Mouse (Mus musculus): Measurements from ENCODE around the gene Olfr178. TPM values are rescaled to one million over a fixed set of nuclear protein-coding genes. Genes with fewer than 3 reads are reported as not detected.

The Olfr178 gene
- polyA plus RNA-seq (2012; fragmentation: generic; extraction: Trizol): not detected
- long read RNA-seq, experiment 1: 0 reads
- long read RNA-seq, experiment 2: 0 reads

- Histone ChIP-seq H3ac (ENCODE audit: control insufficient read depth, insufficient read length, low read depth) (no peak within 1 kb of the TSS), H3K27me3 (ENCODE audit: control insufficient read depth, insufficient read depth, insufficient read length) (no peaks in the 10 kb centered on the region), H3K79me3 (ENCODE audit: low read depth) (no peaks in the 10 kb centered on the region), H3K36me3 (ENCODE audit: control insufficient read depth, insufficient read depth) (no peaks in the 10 kb centered on the region), H3K79me2 (ENCODE audit: control insufficient read depth, insufficient read depth) (no peaks in the 10 kb centered on the region), H3K4me3 (ENCODE audit: insufficient read depth, poor library complexity, severe bottlenecking) (no peak within 1 kb of the TSS)
- TF ChIP-seq MYOD1 (IDR thresholded peaks at IDR 0.05; ENCODE audit: control insufficient read depth, insufficient read length, low read depth) (no peak), MAX (IDR thresholded peaks at IDR 0.05) (no peak), USF1 (IDR thresholded peaks at IDR 0.05; ENCODE audit: low read depth) (no peak), CEBPB (IDR thresholded peaks at IDR 0.05; ENCODE audit: low read depth) (no peak), FOSL1 (IDR thresholded peaks at IDR 0.05; ENCODE audit: insufficient read depth, low read length, poor library complexity, severe bottlenecking) (no peak), CTCF (IDR thresholded peaks at IDR 0.05; ENCODE audit: control insufficient read depth, insufficient read depth, insufficient read length) (no peak), MYOG (IDR thresholded peaks at IDR 0.05; ENCODE audit: control insufficient read depth, extremely low read depth, insufficient read length) (no peak)
Measured at GRCm38 (mm10) chr16:58891963-58892362, at the start of gene Olfr178. TSS of gene Olfr178 (minus strand) at chr16:58892063.

- H3K27me3 ChIP-seq (ENCODE audit: control insufficient read depth, insufficient read depth, insufficient read length): no peaks in the 10 kb centered on the region
- no peak within 1 kb of the TSS for H3ac ChIP-seq (ENCODE audit: control insufficient read depth, insufficient read length, low read depth)
- H3K4me3 ChIP-seq (ENCODE audit: insufficient read depth, poor library complexity, severe bottlenecking): no peak within 1 kb of the TSS
- no peaks in the 10 kb centered on the region for H3K79me2 ChIP-seq (ENCODE audit: control insufficient read depth, insufficient read depth)
- TF ChIP-seq CEBPB (IDR thresholded peaks at IDR 0.05; ENCODE audit: low read depth): no peak
- no peak for TF ChIP-seq CTCF (IDR thresholded peaks at IDR 0.05; ENCODE audit: control insufficient read depth, insufficient read depth, insufficient read length)
- no peak for TF ChIP-seq FOSL1 (IDR thresholded peaks at IDR 0.05; ENCODE audit: insufficient read depth, low read length, poor library complexity, severe bottlenecking)
- no peak for TF ChIP-seq MYOD1 (IDR thresholded peaks at IDR 0.05; ENCODE audit: control insufficient read depth, insufficient read length, low read depth)
- TF ChIP-seq MAX (IDR thresholded peaks at IDR 0.05): no peak
- no peak for TF ChIP-seq USF1 (IDR thresholded peaks at IDR 0.05; ENCODE audit: low read depth)
- H3K79me3 ChIP-seq (ENCODE audit: low read depth): no peaks in the 10 kb centered on the region
- H3K36me3 ChIP-seq (ENCODE audit: control insufficient read depth, insufficient read depth): no peaks in the 10 kb centered on the region
Measured at GRCm38 (mm10) chr16:58929292-58929691, 37.4 kb upstream of the Olfr178 start, which contains the start of gene Olfr180. TSS of gene Olfr180 (minus strand) at chr16:58929392.

- Histone ChIP-seq H3K79me2 (ENCODE audit: control insufficient read depth, insufficient read depth) (no peaks in the 10 kb centered on the region), H3ac (ENCODE audit: control insufficient read depth, insufficient read length, low read depth) (no peak within 1 kb of the TSS), H3K27me3 (ENCODE audit: control insufficient read depth, insufficient read depth, insufficient read length) (no peaks in the 10 kb centered on the region), H3K4me3 (ENCODE audit: insufficient read depth, poor library complexity, severe bottlenecking) (no peak within 1 kb of the TSS), H3K79me3 (ENCODE audit: low read depth) (no peaks in the 10 kb centered on the region), H3K36me3 (ENCODE audit: control insufficient read depth, insufficient read depth) (no peaks in the 10 kb centered on the region)
- no peak for TF ChIP-seq CTCF (IDR thresholded peaks at IDR 0.05; ENCODE audit: control insufficient read depth, insufficient read depth, insufficient read length)
- no peak for TF ChIP-seq MAX (IDR thresholded peaks at IDR 0.05)
- no peak for TF ChIP-seq FOSL1 (IDR thresholded peaks at IDR 0.05; ENCODE audit: insufficient read depth, low read length, poor library complexity, severe bottlenecking)
- TF ChIP-seq MYOG (IDR thresholded peaks at IDR 0.05; ENCODE audit: control insufficient read depth, extremely low read depth, insufficient read length): no peak
Measured at GRCm38 (mm10) chr16:58928655-58929054, 36.8 kb upstream of the Olfr178 start, which contains the start of gene Olfr181. TSS of gene Olfr181 (minus strand) at chr16:58928755.

- H3K79me3 ChIP-seq (ENCODE audit: low read depth): no peaks in the 10 kb centered on the region
- TF ChIP-seq MYOD1 (IDR thresholded peaks at IDR 0.05; ENCODE audit: control insufficient read depth, insufficient read length, low read depth) (no peak), FOSL1 (IDR thresholded peaks at IDR 0.05; ENCODE audit: insufficient read depth, low read length, poor library complexity, severe bottlenecking) (no peak), CTCF (IDR thresholded peaks at IDR 0.05; ENCODE audit: control insufficient read depth, insufficient read depth, insufficient read length) (no peak)
- H3K4me3 ChIP-seq (ENCODE audit: insufficient read depth, poor library complexity, severe bottlenecking): no peak overlapping the region
- no peaks in the 10 kb centered on the region for H3K27me3 ChIP-seq (ENCODE audit: control insufficient read depth, insufficient read depth, insufficient read length)
- no peaks in the 10 kb centered on the region for H3K79me2 ChIP-seq (ENCODE audit: control insufficient read depth, insufficient read depth)
- H3ac ChIP-seq (ENCODE audit: control insufficient read depth, insufficient read length, low read depth): no peak overlapping the region
- no peaks in the 10 kb centered on the region for H3K36me3 ChIP-seq (ENCODE audit: control insufficient read depth, insufficient read depth)
Measured at GRCm38 (mm10) chr16:58884416-58884815, 7.4 kb downstream of the Olfr178 start.

- Histone ChIP-seq H3K36me3 (ENCODE audit: control insufficient read depth, insufficient read depth) (no peaks in the 10 kb centered on the region), H3K79me2 (ENCODE audit: control insufficient read depth, insufficient read depth) (no peaks in the 10 kb centered on the region), H3ac (ENCODE audit: control insufficient read depth, insufficient read length, low read depth) (no peak within 1 kb of the TSS), H3K79me3 (ENCODE audit: low read depth) (no peaks in the 10 kb centered on the region), H3K4me3 (ENCODE audit: insufficient read depth, poor library complexity, severe bottlenecking) (no peak within 1 kb of the TSS), H3K27me3 (ENCODE audit: control insufficient read depth, insufficient read depth, insufficient read length) (no peaks in the 10 kb centered on the region)
- TF ChIP-seq USF1 (IDR thresholded peaks at IDR 0.05; ENCODE audit: low read depth) (no peak), MYOG (IDR thresholded peaks at IDR 0.05; ENCODE audit: control insufficient read depth, extremely low read depth, insufficient read length) (no peak), MYOD1 (IDR thresholded peaks at IDR 0.05; ENCODE audit: control insufficient read depth, insufficient read length, low read depth) (no peak), MAX (IDR thresholded peaks at IDR 0.05) (no peak), FOSL1 (IDR thresholded peaks at IDR 0.05; ENCODE audit: insufficient read depth, low read length, poor library complexity, severe bottlenecking) (no peak), CEBPB (IDR thresholded peaks at IDR 0.05; ENCODE audit: low read depth) (no peak), CTCF (IDR thresholded peaks at IDR 0.05; ENCODE audit: control insufficient read depth, insufficient read depth, insufficient read length) (no peak)
Measured at GRCm38 (mm10) chr16:58874668-58875067, 17.2 kb downstream of the Olfr178 start, which contains the start of gene Olfr177. TSS of gene Olfr177 (minus strand) at chr16:58874768.

GRCm38 (mm10) chr16:58861479-58861878, 30.4 kb downstream of the Olfr178 start:
- no peaks in the 10 kb centered on the region for H3K79me2 ChIP-seq (ENCODE audit: control insufficient read depth, insufficient read depth)
- no peaks in the 10 kb centered on the region for H3K36me3 ChIP-seq (ENCODE audit: control insufficient read depth, insufficient read depth)
- H3K79me3 ChIP-seq (ENCODE audit: low read depth): no peaks in the 10 kb centered on the region
- H3K27me3 ChIP-seq (ENCODE audit: control insufficient read depth, insufficient read depth, insufficient read length): no peaks in the 10 kb centered on the region
- no peak overlapping the region for H3ac ChIP-seq (ENCODE audit: control insufficient read depth, insufficient read length, low read depth)
- no peak for TF ChIP-seq USF1 (IDR thresholded peaks at IDR 0.05; ENCODE audit: low read depth)
- no peak for TF ChIP-seq MYOG (IDR thresholded peaks at IDR 0.05; ENCODE audit: control insufficient read depth, extremely low read depth, insufficient read length)
- no peak for TF ChIP-seq CTCF (IDR thresholded peaks at IDR 0.05; ENCODE audit: control insufficient read depth, insufficient read depth, insufficient read length)
- no peak for TF ChIP-seq MYOD1 (IDR thresholded peaks at IDR 0.05; ENCODE audit: control insufficient read depth, insufficient read length, low read depth)
- TF ChIP-seq FOSL1 (IDR thresholded peaks at IDR 0.05; ENCODE audit: insufficient read depth, low read length, poor library complexity, severe bottlenecking): no peak
- no peak for TF ChIP-seq MAX (IDR thresholded peaks at IDR 0.05)
- TF ChIP-seq CEBPB (IDR thresholded peaks at IDR 0.05; ENCODE audit: low read depth): no peak
- no peak overlapping the region for H3K4me3 ChIP-seq (ENCODE audit: insufficient read depth, poor library complexity, severe bottlenecking)

Measured in C2C12 (cell line).